Mouse (Mus musculus): ENCODE data around the gene Csf2rb2.
"Not testable (repeated sequence)": the region's sequence is repeated elsewhere in the genome, so short reads cannot be mapped to it uniquely, and the experiment has no call there.

Csf2rb2 gene

DNA sequence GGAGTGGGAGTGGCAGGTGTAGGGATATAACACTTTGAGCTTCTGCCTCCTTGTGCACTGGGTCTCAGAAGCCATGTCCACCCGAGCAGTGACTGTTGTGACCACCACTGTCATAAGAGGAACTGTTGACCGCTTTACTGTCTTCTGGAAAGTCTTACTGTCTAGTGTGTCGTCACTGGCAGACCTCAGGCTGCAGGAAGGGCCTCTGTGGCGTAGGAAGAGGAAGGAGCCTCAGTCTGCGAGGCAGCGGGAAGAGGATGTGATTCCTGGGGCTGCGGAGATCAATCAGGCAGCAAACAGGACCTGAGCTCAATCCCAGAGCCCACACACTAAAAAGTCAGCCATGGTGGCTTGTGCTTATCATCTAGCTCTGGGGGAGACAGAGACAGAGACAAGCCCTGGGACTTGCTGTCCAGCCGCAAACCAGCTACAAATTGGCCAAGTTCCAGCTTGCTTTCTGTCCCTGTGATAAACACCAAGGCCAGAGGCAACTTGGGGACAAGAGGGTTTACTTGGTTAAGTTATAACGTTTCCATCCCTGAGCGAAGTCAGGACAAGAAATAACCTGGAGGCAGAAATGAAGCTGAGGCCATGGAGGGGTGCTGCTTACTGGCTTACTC lies 47.2 kb downstream of the Csf2rb2 start:
- ATAC-seq (ENCODE audit: insufficient number of reproducible peaks, low FRiP score, low TSS enrichment): no peak

DNA sequence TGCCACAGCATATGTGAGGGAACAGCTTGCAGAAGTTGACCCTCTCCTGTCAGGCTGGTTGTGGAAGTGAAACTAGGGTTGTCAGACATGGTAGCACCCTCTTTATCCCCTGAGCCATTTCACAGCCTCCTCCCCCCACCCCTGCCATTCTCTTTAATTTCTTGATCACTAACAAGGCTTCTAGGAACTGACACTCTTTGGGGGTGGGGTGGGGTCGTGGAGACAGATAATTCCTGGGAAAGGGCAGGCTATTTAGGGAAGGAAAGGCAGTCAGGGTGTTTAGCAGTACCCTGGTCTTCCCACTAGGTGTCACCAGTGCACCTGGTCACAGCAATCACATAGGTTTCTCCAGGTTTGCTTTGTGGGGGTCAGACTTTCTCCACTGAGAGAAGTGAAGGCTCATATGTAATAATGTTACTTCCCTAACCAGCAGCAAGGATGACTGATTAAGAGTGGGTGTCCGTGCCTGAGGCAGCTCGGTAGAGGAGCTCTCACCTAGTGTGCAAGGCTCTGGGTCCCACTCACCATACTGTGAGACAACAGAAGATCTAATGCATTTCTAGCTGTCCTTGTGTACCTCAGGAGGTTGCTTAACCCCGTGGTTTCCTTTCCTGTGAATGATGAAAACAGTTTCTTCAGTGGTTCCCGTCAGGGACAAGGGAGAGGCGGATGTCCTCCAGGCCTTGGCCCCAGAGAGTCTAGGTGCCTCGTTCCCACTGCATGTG lies 48.0 kb downstream of the Csf2rb2 start:
- ATAC-seq (ENCODE audit: insufficient number of reproducible peaks, low FRiP score, low TSS enrichment): peak; percentile 45; the same call in 1 of the 2 replicates

DNA sequence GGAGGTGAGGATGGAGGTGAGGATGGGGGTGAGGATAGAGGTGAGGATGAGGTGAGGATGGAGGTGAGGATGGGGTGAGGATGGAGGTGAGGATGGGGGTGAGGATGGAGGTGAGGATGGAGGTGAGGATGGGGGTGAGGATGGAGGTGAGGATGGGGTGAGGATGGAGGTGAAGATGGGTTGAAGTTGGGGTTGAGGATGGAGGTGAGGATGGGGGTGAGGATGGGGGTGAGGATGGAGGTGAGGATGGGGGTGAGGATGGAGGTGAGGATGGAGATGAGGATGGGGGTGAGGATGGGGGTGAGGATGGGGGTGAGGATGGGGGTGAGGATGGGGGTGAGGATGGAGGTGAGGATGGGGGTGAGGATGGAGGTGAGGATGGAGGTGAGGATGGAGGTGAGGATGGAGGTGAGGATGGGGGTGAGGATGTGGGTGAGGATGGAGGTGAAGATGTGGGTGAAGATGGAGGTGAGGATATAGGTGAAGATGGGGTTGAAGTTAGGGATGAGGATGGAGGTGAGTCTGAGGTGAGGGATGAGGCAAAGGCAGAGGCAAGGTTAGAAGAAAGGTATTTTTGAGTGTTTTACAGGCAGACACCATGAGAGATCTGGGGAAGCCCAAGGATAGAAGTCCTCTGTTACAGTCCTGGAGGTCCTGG lies 48.8 kb downstream of the Csf2rb2 start:
- not testable (repeated sequence) for ATAC-seq (ENCODE audit: insufficient number of reproducible peaks, low FRiP score, low TSS enrichment)

DNA sequence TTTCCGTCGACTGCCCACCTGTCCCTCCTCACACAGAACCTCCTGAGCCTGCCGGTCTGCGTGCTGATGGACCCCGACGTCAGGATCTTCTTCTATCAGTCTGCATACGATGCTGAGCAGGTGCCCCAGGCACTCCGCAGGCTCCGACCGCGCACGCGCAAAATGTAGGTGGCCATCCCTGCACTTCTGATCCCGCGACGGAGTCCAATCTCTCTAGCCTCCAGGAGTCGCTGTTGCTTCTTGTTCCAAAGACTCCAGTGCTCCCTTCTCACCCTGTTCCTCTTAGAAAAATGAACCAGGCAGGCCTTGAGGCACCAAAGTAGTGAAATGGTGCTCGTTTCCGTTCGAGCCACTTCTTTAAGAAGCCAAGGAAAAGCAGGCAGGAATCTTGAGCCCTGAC lies 50.8 kb downstream of the Csf2rb2 start:
- no peak for ATAC-seq (ENCODE audit: insufficient number of reproducible peaks, low FRiP score, low TSS enrichment)

DNA sequence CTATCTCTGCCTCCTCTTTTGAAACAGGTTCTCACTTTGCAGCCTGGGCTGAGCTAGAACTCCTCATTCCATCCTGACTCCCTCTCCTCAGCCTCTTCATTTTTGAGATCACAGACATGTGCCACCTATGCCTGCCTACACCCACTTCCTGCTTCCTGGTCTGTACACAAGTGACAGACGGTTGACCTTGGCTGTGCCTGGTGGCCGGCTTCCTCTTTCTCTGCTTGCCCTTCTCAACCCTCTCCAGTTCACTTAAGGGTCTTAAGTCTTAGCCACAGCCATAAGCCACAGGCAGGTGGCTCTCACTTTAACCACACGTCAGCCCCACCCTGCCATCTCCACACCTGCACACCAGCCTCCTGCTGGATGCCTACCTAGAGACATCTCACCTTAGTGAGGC lies 57.1 kb downstream of the Csf2rb2 start:
- no peak for ATAC-seq (ENCODE audit: insufficient number of reproducible peaks, low FRiP score, low TSS enrichment)

DNA sequence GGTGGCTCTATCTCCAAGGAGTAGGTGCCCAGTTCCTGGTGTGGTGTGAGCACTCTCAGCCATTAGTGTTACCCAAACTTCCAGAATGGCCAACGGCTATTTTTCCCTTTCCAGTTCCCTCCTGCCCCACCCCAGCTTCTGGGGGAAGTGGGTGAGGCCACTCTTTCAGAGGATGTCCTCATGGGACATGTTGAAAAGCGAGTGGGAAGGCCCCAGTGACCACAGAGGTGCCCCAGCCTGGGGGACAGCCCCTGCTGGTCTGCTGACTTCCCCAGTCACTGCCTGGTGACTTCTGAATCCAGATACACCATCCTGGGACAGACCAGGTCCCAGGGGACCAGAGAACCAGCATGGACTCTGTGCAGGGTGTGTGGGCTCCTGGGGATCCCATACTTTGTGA lies 57.9 kb downstream of the Csf2rb2 start:
- no peak for ATAC-seq (ENCODE audit: insufficient number of reproducible peaks, low FRiP score, low TSS enrichment)

DNA sequence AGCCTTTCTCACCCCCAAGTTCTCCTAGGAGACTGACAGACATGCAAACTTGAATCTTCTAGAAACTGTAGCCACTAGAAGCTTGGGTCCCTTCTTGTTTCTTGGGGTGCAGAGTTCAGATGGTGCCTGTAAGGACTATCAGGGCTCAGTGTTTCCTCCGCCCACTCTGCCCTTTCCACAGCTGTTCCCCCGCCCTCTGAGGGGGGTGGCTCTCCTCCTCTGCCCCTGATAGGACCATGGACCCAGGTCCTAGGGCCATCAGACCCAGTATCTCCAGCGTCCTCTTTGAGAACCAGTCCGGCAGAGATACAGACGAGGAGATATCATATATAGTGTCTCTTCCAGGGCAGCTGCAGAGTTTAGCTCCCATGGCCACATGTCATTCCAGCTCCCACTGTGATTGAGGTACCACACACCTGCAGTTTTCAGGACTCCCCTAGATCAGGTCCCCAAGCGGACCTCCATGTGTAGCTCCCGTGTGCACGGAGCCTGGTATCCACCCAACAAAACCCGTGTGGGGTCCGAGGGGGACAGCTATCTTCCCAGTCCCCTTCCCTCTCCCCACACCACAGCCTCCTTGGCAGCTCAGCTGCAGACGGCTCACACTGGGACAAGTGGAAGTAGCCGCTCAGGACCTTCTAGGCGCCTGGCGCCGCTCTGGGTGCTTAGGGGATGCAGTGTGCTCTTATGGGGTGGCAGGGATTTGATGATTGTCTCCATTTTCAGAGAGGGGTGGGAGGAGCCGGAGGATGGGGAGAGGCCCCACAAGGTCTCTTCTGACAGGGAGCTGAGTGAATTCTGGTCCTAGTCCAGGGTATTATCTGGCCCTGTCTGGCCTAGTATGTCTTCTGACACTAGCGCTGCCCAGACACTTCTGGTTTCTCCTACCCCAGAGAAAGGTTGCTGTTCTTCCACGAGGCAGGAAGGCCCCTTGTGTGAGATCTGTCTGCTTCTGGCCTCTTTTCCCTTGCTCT lies 59.1 kb downstream of the Csf2rb2 start:
- no peak for ATAC-seq (ENCODE audit: insufficient number of reproducible peaks, low FRiP score, low TSS enrichment)

DNA sequence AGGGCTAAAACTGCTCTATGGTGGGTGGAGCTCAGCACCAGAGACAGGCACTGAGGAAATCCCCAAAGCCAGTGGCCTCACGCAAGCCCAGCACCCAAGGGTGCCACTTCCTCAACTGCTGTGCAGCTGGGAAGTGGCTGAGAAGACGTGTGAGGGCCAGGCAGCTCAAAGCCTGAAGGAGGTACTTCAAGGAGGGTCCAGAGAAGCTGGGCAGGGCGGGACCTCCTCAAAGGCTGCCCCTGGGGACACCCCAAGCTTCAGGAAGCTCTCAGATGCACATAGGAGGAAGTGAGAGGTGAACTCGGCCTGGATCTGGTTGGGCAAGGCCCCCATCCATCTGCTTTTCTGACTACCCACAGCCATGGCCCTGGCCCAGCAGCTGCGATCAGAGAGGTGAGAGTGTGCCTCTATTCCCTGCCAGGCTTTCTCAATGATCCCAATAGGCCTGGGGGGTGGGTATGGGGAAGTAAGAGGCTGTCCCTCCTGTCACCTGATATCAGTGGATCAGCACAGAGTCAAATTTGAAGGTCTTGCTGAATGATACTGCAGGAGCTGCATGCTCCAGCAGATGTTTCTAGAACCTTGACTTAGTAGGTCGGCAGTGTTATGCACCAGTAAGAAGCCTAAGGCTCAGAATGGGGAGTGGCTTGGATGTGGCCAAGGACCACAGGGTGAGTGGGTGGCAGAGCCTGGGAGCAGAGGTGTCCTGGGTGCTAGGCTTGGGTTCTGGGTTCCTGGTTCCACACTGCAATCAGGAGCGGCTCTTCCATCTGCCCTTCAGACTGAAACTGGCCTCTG lies 60.6 kb downstream of the Csf2rb2 start, which contains the start of gene Ncf4:
Gene Ncf4 (plus strand): TSS at position 107 of the 798 bp plus-strand sequence.
- no peak for ATAC-seq (ENCODE audit: insufficient number of reproducible peaks, low FRiP score, low TSS enrichment)

DNA sequence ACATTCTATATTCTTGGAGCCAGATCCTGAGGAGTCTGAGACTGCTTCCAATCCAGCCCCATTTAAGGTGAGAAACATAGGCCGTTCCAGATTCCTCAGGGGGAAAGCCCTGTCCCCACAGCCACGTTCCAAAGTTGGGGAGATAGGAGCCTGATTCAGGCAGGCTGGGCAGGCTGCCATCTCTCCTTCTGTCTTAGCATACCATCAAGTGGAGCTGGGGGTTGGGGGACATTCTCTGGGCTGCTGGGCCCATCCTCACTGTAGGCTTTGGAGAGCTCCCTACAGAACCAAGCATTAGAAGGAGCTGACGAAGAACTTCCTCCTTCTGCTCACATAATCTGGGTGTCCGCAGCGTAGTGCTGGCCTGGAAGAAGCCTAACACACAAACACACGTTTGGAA lies 61.7 kb downstream of the Csf2rb2 start:
- no peak for ATAC-seq (ENCODE audit: insufficient number of reproducible peaks, low FRiP score, low TSS enrichment)

DNA sequence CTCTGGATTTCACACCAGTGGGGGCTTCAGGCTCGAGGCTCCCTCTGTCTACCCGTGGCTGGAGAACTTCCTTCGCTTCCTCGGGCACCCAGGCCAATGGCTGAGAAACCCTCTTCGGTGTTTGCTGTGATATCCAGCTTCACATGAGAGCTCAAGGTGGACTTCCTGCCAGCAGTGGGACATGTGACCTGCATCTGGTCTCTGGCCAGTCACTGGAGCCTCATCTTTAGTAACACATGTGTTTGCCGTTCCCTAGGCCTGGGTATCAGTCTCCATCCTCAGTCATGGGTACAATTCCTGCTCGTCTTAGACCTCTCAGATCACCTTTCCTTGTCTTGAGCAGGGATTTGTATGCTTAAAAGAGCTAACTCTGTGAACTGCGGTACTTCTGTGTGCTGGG lies 62.5 kb downstream of the Csf2rb2 start:
- ATAC-seq (ENCODE audit: insufficient number of reproducible peaks, low FRiP score, low TSS enrichment): no peak

DNA sequence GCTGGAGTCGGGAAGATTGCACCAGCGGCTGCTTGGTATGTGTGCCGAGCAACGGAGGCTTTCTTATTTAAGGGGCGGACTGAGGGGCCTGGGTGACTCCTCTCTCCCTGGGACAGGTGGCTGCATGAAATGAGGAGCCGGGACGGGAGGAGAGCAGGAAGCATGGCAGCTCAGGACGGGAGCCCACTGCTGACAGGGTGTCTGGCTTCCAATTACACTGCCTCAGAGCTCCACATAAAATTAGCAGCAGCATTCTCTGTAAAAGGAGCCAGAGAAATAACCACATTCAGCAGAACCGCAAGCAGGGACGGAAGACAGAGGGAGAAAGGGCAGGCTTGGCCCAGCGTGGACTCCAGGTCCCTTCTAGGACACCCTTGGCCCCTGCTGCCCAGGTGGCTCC lies 64.2 kb downstream of the Csf2rb2 start:
- no peak for ATAC-seq (ENCODE audit: insufficient number of reproducible peaks, low FRiP score, low TSS enrichment)

DNA sequence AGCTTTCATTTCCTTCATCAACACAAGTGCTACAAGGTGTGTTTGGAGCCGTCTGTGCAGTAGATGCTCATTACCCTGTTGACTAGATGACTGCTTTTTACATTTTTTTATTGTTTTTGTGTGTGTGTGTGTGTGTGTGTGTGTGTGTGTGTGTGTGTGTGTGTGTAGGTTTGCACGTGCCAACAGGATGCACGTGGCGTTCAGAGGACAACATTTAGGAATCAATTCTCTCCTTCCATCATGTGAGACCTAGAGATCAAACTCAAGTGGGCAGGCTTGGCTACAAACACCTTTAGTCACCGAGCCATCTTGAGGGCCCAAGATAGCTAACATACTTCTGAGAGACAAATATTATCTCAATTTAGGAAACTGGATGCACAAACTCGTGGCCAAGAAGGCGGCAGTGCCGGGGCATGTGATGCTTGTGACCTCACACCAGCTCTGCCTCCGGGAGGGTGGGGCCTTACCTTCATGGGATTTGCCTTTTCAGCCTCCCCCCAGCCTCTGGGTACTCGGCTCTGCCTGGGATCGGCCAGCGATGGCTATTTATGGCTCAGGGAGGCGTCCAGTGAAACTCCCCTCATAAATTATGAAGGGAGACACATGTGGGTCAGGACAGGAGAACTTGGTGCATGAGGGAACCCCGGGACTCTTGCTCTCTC lies 65.4 kb downstream of the Csf2rb2 start:
- ATAC-seq (ENCODE audit: insufficient number of reproducible peaks, low FRiP score, low TSS enrichment): no peak

DNA sequence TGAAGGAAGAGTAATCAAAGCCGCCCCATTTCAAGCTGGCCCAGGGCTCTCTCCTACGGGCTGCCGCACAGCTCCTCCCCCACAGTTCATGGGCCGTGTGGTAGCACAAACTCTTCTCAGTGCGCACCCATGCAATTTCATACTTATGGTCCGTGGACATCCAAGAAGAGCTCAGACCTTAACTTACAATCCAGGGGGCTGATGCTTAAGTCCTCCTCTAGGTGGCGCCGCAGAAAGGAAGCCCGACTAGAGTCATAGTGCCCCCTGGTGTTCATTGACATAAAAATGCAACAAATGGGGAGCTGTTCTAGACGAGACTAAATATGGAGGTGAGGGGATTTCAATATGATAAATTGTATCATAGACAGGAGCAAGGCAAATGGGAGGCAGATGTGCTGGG lies 66.1 kb downstream of the Csf2rb2 start:
- ATAC-seq (ENCODE audit: insufficient number of reproducible peaks, low FRiP score, low TSS enrichment): peak; percentile 36; the same call in 1 of the 2 replicates

DNA sequence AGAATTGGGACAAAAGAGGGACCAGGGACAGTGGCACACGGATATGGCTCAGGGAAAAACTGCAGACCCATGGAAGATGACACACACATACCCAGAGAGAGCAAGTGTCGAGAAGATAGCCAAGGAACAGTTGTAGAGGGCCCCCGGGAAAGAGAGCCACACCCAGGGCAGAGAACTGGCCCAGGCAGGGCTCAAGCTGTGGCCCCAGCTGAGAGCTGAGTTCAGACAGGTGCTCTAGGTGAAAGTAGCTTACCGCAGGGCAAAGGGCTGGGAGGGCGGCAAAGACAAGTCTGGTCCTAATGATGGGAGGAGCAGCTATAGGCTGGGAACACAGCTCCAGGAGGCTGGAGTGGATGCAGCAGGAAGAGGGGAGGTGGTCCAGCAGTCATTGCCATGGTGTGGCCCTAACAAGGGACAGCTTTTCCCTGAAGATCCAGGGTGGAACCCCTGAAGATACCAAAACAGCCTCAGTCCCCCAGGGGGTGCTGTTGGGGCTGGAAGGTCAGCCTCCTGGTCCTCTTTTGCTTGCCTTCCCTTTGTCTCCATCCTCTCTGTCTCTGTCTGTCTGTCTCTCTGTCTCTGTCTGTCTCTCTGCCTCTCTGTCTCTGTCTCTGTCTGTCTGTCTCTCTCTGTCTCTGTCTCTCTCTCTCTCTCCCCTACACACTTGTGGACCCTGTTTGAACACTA lies 70.6 kb downstream of the Csf2rb2 start:
- ATAC-seq (ENCODE audit: insufficient number of reproducible peaks, low FRiP score, low TSS enrichment): no peak

Measured in cerebellum, adult (tissue).